Mouse (Mus musculus): ENCODE results near the gene Jag1. TPM values are rescaled to one million over a fixed set of nuclear protein-coding genes. Genes with fewer than 3 reads are reported as not detected.

Jag1 gene
- polyA plus RNA-seq, 1 experiment, result 67.6 TPM

DNA sequence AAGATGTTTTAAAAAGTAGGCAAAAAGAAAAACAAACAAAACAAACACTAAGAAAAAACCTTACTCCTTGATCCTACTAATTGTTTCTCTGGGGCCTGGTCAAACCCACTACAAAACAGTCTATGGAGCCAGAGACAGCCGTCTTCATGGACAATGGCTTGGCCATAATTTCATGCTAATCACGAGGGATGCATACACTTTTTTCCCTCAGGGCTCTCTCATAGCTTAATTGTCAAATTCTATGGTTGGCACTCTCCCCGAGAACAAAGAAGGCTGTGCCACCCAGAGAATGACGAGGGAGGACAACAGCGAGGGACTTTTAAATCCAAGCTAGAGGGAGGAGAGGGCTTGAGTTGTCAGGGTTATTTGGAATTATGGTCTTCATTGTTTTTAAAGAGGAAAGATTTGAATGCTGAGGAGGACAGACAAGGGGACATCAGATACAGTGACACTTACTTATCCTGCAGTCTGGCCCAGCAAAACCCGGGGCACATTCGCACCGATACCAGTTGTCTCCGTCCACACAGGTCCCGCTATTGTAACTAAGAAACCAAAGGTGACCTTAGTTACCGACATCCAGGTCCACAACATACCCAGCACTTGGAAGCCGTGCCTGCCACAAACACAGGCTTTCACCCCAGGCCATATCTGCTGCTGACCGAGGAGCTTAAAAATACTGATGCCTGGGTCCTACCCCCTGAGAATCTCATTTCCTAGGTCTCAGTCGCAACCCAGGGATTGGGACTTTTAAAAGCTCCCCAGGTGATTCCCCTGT is 29.6 kb downstream of the Jag1 start:
- no peak for TF ChIP-seq CTCF (IDR thresholded peaks at IDR 0.05; ENCODE audit: borderline replicate concordance, insufficient read depth, low read length)
- no peak for TF ChIP-seq POLR2A (IDR thresholded peaks at IDR 0.05; ENCODE audit: low read depth, low read length)
- no peak overlapping the region for H3K27ac ChIP-seq (ENCODE audit: insufficient read depth, low read length)
- 0 out of 2 replicates have a peak, but pooled peaks cover 3% of the 10 kb centered on the region for H3K4me1 ChIP-seq (ENCODE audit: control insufficient read depth, insufficient read depth, low read length)
- no peak overlapping the region for H3K4me3 ChIP-seq (ENCODE audit: insufficient read depth, low read length)

DNA sequence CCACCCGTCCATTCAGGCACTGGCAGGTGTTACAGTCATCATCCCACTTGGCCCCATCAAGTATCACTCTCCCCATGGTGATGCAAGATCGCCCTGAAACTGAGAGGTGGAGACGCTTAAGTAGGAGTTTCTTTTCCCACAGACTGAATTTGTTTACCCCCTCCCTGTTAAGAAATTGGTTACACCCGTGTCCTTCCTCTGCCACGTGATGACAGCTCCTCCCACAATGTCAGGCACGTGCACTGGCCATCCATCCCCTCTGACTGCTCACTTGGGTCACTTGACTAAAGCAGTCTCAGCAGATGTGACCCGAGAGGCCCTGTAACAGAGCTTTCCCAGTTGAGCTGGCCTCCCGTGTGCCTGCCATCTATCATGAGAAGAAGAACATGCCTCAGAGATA is 31.2 kb downstream of the Jag1 start:
- TF ChIP-seq POLR2A (IDR thresholded peaks at IDR 0.05; ENCODE audit: low read depth, low read length) (no peak), CTCF (IDR thresholded peaks at IDR 0.05; ENCODE audit: borderline replicate concordance, insufficient read depth, low read length) (no peak)
- peaks cover 7% of the 10 kb centered on the region for H3K4me1 ChIP-seq (ENCODE audit: control insufficient read depth, insufficient read depth, low read length)
- no peak overlapping the region for H3K4me3 ChIP-seq (ENCODE audit: insufficient read depth, low read length)
- H3K27ac ChIP-seq (ENCODE audit: insufficient read depth, low read length), result no peak overlapping the region

DNA sequence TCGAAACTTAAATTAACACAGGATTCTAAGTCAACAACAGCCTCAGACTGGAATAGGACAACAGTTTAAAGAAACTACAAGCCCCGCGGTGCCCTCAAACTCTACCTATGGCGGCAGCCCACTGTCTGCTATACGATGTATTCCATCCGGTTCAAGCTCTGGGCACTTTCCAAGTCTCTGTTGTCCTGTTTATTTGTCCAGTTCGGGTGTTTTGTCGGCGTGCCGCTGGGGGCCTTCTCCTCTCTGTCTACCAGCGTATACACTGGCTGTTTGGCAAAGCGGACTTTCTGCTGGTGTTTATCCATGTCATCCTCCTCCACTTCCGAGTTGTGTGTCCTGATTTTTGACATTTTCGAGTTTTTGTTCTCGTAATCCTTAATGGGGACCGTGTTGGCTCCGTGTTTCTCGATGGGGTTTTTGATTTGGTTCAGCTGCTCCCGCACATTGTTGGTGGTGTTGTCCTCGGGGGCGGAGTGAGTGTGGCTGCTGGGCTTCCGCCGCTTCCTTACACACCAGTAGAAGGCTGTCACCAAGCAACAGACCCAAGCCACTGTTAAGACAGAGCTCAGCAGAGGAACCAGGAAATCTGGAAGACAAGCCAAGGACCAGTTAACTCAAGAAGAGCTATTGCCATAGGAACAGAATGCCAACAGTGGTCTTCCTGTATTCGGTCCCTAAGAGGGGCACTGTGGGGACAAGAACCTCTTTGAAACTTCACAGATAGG is 33.4 kb downstream of the Jag1 start:
- H3K4me1 ChIP-seq (ENCODE audit: control insufficient read depth, insufficient read depth, low read length), result peaks cover 20% of the 10 kb centered on the region
- TF ChIP-seq CTCF (IDR thresholded peaks at IDR 0.05; ENCODE audit: borderline replicate concordance, insufficient read depth, low read length), result no peak
- TF ChIP-seq POLR2A (IDR thresholded peaks at IDR 0.05; ENCODE audit: low read depth, low read length), result no peak
- peak overlapping the region; percentile 6; the same call in 1 of the 2 replicates for H3K27ac ChIP-seq (ENCODE audit: insufficient read depth, low read length)
- no peak overlapping the region for H3K4me3 ChIP-seq (ENCODE audit: insufficient read depth, low read length)

GRCm38 (mm10) chr2:137081001-137081400 is 35.4 kb downstream of the Jag1 start:
- Histone ChIP-seq H3K4me1 (ENCODE audit: control insufficient read depth, insufficient read depth, low read length) (peaks cover 20% of the 10 kb centered on the region), H3K27ac (ENCODE audit: insufficient read depth, low read length) (no peak overlapping the region)

GRCm38 (mm10) chr2:137080468-137080867 is 36.0 kb downstream of the Jag1 start:
- no peak overlapping the region for H3K4me3 ChIP-seq (ENCODE audit: insufficient read depth, low read length)
- H3K4me1 ChIP-seq (ENCODE audit: control insufficient read depth, insufficient read depth, low read length), result peaks cover 20% of the 10 kb centered on the region
- no peak overlapping the region for H3K27ac ChIP-seq (ENCODE audit: insufficient read depth, low read length)
- TF ChIP-seq POLR2A (IDR thresholded peaks at IDR 0.05; ENCODE audit: low read depth, low read length) (no peak), CTCF (IDR thresholded peaks at IDR 0.05; ENCODE audit: borderline replicate concordance, insufficient read depth, low read length) (no peak)

More at GRCm38 (mm10) chr2:137081001-137081400, 35.4 kb downstream of the Jag1 start:
- no peak for TF ChIP-seq POLR2A (IDR thresholded peaks at IDR 0.05; ENCODE audit: low read depth, low read length)
- no peak for TF ChIP-seq CTCF (IDR thresholded peaks at IDR 0.05; ENCODE audit: borderline replicate concordance, insufficient read depth, low read length)
- no peak overlapping the region for H3K4me3 ChIP-seq (ENCODE audit: insufficient read depth, low read length)

- H3K27ac ChIP-seq (ENCODE audit: insufficient read depth, low read length), result peak overlapping the region; percentile 12; the same call in 1 of the 2 replicates
- TF ChIP-seq POLR2A (IDR thresholded peaks at IDR 0.05; ENCODE audit: low read depth, low read length) (no peak), CTCF (IDR thresholded peaks at IDR 0.05; ENCODE audit: borderline replicate concordance, insufficient read depth, low read length) (no peak)
- H3K4me1 ChIP-seq (ENCODE audit: control insufficient read depth, insufficient read depth, low read length), result peaks cover 20% of the 10 kb centered on the region
- no peak overlapping the region for H3K4me3 ChIP-seq (ENCODE audit: insufficient read depth, low read length)
Measured at GRCm38 (mm10) chr2:137079721-137080320, 36.6 kb downstream of the Jag1 start.

- Histone ChIP-seq H3K27ac (ENCODE audit: insufficient read depth, low read length) (peak overlapping the region; percentile 43), H3K4me3 (ENCODE audit: insufficient read depth, low read length) (no peak overlapping the region), H3K4me1 (ENCODE audit: control insufficient read depth, insufficient read depth, low read length) (peaks cover 19% of the 10 kb centered on the region)
- no peak for TF ChIP-seq CTCF (IDR thresholded peaks at IDR 0.05; ENCODE audit: borderline replicate concordance, insufficient read depth, low read length)
Measured at GRCm38 (mm10) chr2:137078771-137079170, 37.7 kb downstream of the Jag1 start.

DNA sequence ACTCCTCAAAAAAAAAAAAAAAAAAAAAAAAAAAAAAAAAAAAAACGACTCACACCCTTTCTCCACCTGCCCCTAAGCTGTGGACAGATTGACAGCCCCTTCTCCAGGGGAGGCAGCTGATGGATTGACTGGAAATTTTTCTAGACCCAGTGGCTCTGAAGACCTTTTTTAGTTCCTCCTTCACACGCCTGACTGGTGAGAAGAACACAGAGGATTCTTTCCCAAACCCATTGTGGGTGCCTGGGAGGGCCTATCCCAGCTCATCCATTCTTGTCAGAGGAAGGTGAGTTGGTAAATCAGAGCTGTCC is 42.2 kb downstream of the Jag1 start:
- TF ChIP-seq CTCF (IDR thresholded peaks at IDR 0.05; ENCODE audit: borderline replicate concordance, insufficient read depth, low read length), result no peak
- TF ChIP-seq POLR2A (IDR thresholded peaks at IDR 0.05; ENCODE audit: low read depth, low read length), result no peak
- Histone ChIP-seq H3K4me3 (ENCODE audit: insufficient read depth, low read length) (no peak overlapping the region), H3K27ac (ENCODE audit: insufficient read depth, low read length) (no peak overlapping the region), H3K4me1 (ENCODE audit: control insufficient read depth, insufficient read depth, low read length) (peaks cover 3% of the 10 kb centered on the region)

DNA sequence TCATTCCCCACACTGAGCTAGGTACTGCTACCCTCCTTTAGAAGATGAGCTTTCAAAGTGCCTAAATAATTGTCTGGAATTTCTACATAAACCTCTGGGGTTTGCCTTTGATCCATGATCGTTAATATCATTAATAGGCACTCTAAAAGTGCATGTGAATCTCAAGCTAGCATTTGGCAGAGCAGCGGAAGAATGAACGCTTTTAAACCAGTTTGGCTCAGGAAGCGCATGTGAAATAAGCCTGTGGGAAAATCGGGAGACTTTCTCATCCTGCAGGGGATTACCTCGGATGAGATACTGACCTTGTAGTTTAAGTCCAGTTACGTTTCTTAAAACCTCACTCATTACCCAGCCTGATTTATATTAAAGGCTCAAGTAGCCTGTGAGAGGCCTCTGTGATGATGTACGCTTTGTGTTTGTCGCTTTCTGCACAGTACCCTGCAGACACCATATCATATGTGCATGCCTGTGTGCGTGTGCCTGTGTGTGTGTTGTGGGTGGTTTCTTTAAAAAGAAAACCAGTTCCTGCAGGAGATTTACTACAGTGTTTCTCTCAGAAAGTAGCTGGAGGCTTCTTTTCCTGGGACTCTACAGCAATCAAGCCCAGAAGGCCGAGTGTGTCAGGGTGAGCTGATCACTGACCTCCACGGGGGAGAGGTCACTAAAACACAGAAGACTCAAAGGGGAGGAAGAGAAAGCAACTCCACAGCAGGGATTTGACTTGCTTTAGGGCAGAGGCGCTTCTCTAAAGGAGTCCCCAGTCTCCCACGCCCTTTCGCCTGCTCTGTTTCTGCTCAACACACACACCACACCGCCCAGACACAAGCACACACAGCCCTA is 42.8 kb downstream of the Jag1 start:
- TF ChIP-seq POLR2A (IDR thresholded peaks at IDR 0.05; ENCODE audit: low read depth, low read length), result no peak
- TF ChIP-seq CTCF (IDR thresholded peaks at IDR 0.05; ENCODE audit: borderline replicate concordance, insufficient read depth, low read length), result no peak
- H3K4me1 ChIP-seq (ENCODE audit: control insufficient read depth, insufficient read depth, low read length), result peaks cover 3% of the 10 kb centered on the region
- no peak overlapping the region for H3K27ac ChIP-seq (ENCODE audit: insufficient read depth, low read length)
- H3K4me3 ChIP-seq (ENCODE audit: insufficient read depth, low read length), result no peak overlapping the region

All from embryonic fibroblast, embryonic 13.5 days (primary cell).